Mouse (Mus musculus) lung, adult 2 months (tissue): ENCODE results near the gene Sacm1l.

Experiments
- CTCF ChIP-seq: fragments of 200-500 bp; IDR thresholded peaks from 2 replicates; pipeline ENCODE4 v1.5.1; 2011; ENCODE audit warnings: mild to moderate bottlenecking, low read length, control low read depth; ENCODE audit not compliant: insufficient read depth
- POLR2A ChIP-seq: fragments of 200-500 bp; IDR thresholded peaks from 2 replicates; pipeline ENCODE4 v1.6.1; 2011; ENCODE audit warnings: low read depth, mild to moderate bottlenecking, control low read depth, low read length, borderline replicate concordance; ENCODE audit errors: extremely low read depth

DNA sequence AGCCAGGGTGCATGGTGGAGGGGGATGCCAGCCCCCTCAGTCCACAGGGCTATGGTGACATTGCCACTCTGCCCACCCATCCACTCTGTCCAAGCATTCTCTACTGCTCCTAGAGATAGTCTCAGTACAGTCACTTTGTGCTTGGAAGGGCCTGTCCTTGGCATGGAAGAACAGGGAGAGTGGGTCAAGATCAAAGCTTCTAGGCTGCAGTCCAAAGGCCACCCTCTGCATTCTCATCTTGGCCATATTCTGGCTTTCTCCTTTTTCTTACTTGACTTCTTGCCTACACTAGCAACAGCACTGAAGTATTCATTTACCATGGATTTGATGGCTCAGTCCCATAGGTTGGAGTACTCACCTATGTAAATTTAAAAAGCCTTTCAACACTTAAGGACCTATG lies 108.7 kb downstream of the Sacm1l start:
- TF ChIP-seq CTCF, result no peak
- no peak for TF ChIP-seq POLR2A
